Mouse (Mus musculus): ENCODE results near the gene Wls. TPM values are rescaled to one million over a fixed set of nuclear protein-coding genes. Genes with fewer than 3 reads are reported as not detected.

The Wls gene
- polyA plus RNA-seq, 1 experiment: 65.0 TPM

DNA sequence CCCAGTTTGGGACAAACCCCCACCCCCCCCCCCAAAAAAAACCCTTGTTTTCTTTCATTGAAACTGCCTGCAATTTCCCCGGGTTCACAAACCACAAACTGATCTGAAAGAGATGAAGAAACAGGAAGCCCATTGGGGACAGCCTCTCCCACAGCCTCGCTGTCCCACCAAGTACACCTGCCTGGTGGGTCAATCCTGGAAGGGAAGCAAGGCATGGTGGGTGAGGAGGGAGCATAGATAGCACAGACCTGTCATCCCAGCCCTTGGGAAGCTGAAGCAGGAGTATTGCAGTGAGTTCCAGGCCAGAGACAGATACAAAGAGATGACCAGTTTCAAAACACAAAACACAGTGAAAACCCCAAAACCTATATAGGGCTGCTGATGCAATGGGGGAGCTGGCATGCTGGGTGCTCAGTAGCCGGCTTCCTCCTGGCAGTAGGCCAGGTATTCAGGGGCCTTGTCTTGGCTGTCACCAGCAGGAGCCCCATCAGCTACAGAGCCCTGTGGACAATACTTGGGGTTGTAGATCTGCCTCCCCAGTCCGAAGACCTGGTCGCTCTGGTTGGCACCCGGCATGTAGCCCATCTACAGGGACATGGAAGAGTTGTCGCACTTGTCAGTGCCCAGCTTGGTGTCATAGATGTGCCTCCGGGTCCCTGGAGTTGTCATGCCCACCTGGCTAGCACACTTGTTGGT, 51.7 kb downstream of the Wls start:
- TF ChIP-seq POLR2A (IDR thresholded peaks at IDR 0.05; ENCODE audit: borderline replicate concordance, low read depth, low read length) (no peak), CTCF (IDR thresholded peaks at IDR 0.05; ENCODE audit: low read depth, low read length) (no peak)
- Histone ChIP-seq H3K4me1 (ENCODE audit: control insufficient read depth, insufficient read depth, low read length) (peaks cover 10% of the 10 kb centered on the region), H3K4me3 (ENCODE audit: insufficient read depth, low read length) (no peak overlapping the region), H3K27ac (ENCODE audit: insufficient read depth, low read depth, low read length) (no peak overlapping the region)

DNA sequence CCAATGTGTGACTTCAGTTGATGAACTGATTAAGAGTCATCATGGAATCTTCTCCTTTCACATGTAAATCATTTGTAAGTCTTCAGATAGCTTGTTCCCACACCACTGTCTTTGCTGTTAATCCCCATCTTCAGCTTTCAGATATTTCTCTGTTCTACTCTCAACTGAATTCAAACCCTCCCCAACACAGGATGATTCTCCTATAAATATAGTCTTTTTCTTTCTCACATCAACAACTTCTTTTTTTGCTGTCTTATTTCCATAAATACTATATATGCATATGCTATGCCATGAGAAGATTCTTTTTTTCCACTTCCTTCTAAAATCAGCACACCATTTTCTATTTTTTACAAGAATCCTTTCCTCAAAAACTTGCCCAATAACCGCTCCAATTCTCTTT, 67.9 kb downstream of the Wls start:
- TF ChIP-seq CTCF (IDR thresholded peaks at IDR 0.05; ENCODE audit: low read depth, low read length) (no peak), POLR2A (IDR thresholded peaks at IDR 0.05; ENCODE audit: borderline replicate concordance, low read depth, low read length) (no peak)
- H3K27ac ChIP-seq (ENCODE audit: insufficient read depth, low read depth, low read length): no peak overlapping the region
- H3K4me1 ChIP-seq (ENCODE audit: control insufficient read depth, insufficient read depth, low read length): peaks cover 5% of the 10 kb centered on the region
- H3K4me3 ChIP-seq (ENCODE audit: insufficient read depth, low read length): no peak overlapping the region

DNA sequence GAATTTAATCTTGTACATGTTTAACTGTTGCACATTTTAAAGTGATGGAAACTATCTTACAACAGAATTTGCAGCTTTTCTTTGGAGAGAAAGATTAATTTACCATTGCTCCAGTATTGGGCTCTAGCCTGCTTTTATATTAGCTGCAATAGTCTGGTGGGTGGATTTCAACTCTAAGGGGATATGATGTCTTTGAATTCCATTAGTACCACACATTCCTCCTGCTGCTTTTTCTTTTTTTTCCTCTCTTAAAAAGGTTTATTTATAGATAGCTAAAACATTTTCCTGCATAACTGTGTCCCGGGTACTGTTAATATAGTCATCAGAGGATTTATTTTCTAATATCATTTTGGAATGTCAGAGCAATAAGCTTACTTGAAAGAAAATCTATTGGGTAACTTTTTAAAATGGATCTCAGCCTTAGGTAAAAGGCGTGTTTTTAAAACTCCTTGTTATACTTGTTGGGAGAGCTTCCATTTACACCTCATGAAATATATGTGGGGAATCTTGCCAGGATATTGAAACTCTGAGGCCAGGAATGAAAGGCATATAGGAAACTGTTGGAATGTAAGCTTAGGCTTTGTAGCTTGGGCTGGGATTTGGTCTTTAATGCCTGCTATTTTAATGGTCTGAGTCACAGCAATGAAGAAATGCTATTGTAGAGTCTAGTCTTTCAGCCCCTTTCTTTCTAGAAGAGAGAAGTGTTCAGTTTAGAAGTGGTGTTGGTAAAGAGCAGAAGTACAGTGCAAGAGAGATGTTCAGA, 78.0 kb downstream of the Wls start:
- H3K4me1 ChIP-seq (ENCODE audit: control insufficient read depth, insufficient read depth, low read length): no peaks in the 10 kb centered on the region
- no peak overlapping the region for H3K4me3 ChIP-seq (ENCODE audit: insufficient read depth, low read length)
- TF ChIP-seq CTCF (IDR thresholded peaks at IDR 0.05; ENCODE audit: low read depth, low read length) (no peak), POLR2A (IDR thresholded peaks at IDR 0.05; ENCODE audit: borderline replicate concordance, low read depth, low read length) (no peak)
- no peak overlapping the region for H3K27ac ChIP-seq (ENCODE audit: insufficient read depth, low read depth, low read length)

Other genes with a start within 250 kb of the Wls start
- gene Rpe65, start 240.5 kb upstream of the Wls start, polyA plus RNA-seq (2012; ENCODE audit: insufficient read depth, insufficient read length, missing spikeins): not detected in 2 replicates

Measured in bone marrow macrophage, adult 2 months (primary cell).